Mouse (Mus musculus) liver, adult (tissue): ENCODE measurements around the gene Ufsp1.

Source experiments
- GATA4 ChIP-seq: IDR thresholded peaks from 2 replicates; pipeline ENCODE4 v1.6.1; 2014; ENCODE audit warnings: mild to moderate bottlenecking, low read length; ENCODE audit not compliant: insufficient replicate concordance

Gene Ufsp1

GRCm38 (mm10) chr5:137338663-137339289 lies 44.3 kb downstream of the Ufsp1 start:
- peak; percentile 72; the same call in 1 of the 2 replicates for TF ChIP-seq GATA4

GRCm38 (mm10) chr5:137339290-137339979 lies 45.0 kb downstream of the Ufsp1 start:
- TF ChIP-seq GATA4: peak; percentile 25; the same call in 1 of the 2 replicates

- TF ChIP-seq GATA4: no peak
Measured at GRCm38 (mm10) chr5:137340222-137340621, 45.8 kb downstream of the Ufsp1 start.

- no peak for TF ChIP-seq GATA4
Measured at GRCm38 (mm10) chr5:137342407-137343012, 48.1 kb downstream of the Ufsp1 start.

- no peak for TF ChIP-seq GATA4
Measured at GRCm38 (mm10) chr5:137343412-137343811, 49.0 kb downstream of the Ufsp1 start.

GRCm38 (mm10) chr5:137343869-137344268 lies 49.4 kb downstream of the Ufsp1 start:
- TF ChIP-seq GATA4: no peak
